Mouse (Mus musculus): ENCODE data around the gene Gm1043.

Gene Gm1043

GRCm38 (mm10) chr5:37085241-37085640 lies at the start of gene Gm1043:
Gene Gm1043, plus strand, starts transcription at chr5:37085370.
- DNase-seq (ENCODE audit: low read depth, low spot score) = no peak

GRCm38 (mm10) chr5:37035896-37036295 lies 49.3 kb upstream of the Gm1043 start:
- no peak for DNase-seq (ENCODE audit: low read depth, low spot score)

GRCm38 (mm10) chr5:37036884-37037283 lies 48.3 kb upstream of the Gm1043 start:
- peak; percentile 50 for DNase-seq (ENCODE audit: low read depth, low spot score)

GRCm38 (mm10) chr5:37039908-37040307 lies 45.3 kb upstream of the Gm1043 start:
- DNase-seq (ENCODE audit: low read depth, low spot score) = no peak

GRCm38 (mm10) chr5:37040711-37041110 lies 44.5 kb upstream of the Gm1043 start:
- peak; percentile 95 for DNase-seq (ENCODE audit: low read depth, low spot score)

- no peak for DNase-seq (ENCODE audit: low read depth, low spot score)
These were observed 43.5 kb upstream of the Gm1043 start for GRCm38 (mm10) chr5:37041651-37042050.

GRCm38 (mm10) chr5:37042934-37043333 lies 42.2 kb upstream of the Gm1043 start:
- DNase-seq (ENCODE audit: low read depth, low spot score) = no peak

GRCm38 (mm10) chr5:37044793-37045192 lies 40.4 kb upstream of the Gm1043 start:
- no peak for DNase-seq (ENCODE audit: low read depth, low spot score)

GRCm38 (mm10) chr5:37045582-37045981 lies 39.6 kb upstream of the Gm1043 start:
- DNase-seq (ENCODE audit: low read depth, low spot score) = no peak

- DNase-seq (ENCODE audit: low read depth, low spot score) = no peak
These were observed 38.4 kb upstream of the Gm1043 start for GRCm38 (mm10) chr5:37046791-37047190.

- peak; percentile 97 for DNase-seq (ENCODE audit: low read depth, low spot score)
These were observed 37.8 kb upstream of the Gm1043 start for GRCm38 (mm10) chr5:37047206-37047915.

GRCm38 (mm10) chr5:37047992-37048391 lies 37.2 kb upstream of the Gm1043 start:
- peak; percentile 89 for DNase-seq (ENCODE audit: low read depth, low spot score)

GRCm38 (mm10) chr5:37049111-37049510 lies 36.1 kb upstream of the Gm1043 start:
- peak; percentile 56 for DNase-seq (ENCODE audit: low read depth, low spot score)

GRCm38 (mm10) chr5:37050521-37051373 lies 34.4 kb upstream of the Gm1043 start:
- no peak for DNase-seq (ENCODE audit: low read depth, low spot score)

- no peak for DNase-seq (ENCODE audit: low read depth, low spot score)
These were observed 33.6 kb upstream of the Gm1043 start for GRCm38 (mm10) chr5:37051374-37052100.

- peak; percentile 70 for DNase-seq (ENCODE audit: low read depth, low spot score)
These were observed 32.3 kb upstream of the Gm1043 start for GRCm38 (mm10) chr5:37052846-37053245.

- DNase-seq (ENCODE audit: low read depth, low spot score) = no peak
These were observed 29.4 kb upstream of the Gm1043 start for GRCm38 (mm10) chr5:37055789-37056188.

- no peak for DNase-seq (ENCODE audit: low read depth, low spot score)
These were observed 28.7 kb upstream of the Gm1043 start for GRCm38 (mm10) chr5:37056471-37056870.

GRCm38 (mm10) chr5:37061612-37062011 lies 23.6 kb upstream of the Gm1043 start:
- DNase-seq (ENCODE audit: low read depth, low spot score) = no peak

GRCm38 (mm10) chr5:37064454-37065449 lies 20.4 kb upstream of the Gm1043 start:
- no peak for DNase-seq (ENCODE audit: low read depth, low spot score)

All from R1 (cell line).